Mouse (Mus musculus): ENCODE measurements around the gene Cntfr.

DNA sequence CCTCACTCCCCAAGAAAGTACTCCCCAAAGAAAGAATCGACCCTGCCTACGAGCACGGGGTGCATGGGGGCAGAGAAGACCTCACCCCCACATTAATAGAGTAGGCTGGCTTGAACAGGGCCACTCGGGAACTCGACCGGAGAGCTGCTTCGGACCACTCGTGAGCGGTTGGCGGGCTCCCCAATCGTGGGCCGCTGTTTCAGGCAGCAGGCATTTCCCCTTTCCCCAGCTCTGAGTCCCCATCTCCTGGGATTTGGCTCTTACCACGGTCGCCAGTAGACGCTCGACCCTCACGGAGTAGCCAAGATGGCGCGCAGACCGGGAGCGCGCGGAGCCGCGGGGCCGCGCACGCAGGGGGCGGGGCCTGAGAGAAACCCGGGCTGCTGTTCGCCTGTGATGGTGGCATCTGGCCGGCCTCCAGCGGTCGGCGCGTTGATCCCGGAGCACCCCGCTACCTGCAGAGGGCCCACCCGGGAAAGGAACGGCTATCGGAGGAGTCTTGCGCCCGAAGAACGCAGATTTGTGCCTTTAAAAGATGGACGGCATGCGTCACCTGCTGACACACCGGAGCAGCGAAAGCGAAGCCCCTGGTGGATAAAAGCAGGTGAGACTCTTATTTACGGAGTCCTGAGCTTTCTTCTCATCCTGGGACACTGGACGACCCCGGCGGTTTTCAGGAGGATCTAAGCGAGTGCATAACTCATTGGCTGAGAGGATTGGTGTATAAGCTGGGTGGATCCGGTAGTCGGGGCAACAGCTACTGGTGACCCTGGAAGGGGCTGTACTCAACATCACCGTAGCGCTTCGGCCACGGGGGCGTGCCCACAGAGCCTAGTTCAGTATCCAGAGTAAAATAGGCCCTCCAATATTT lies 16.5 kb upstream of the Cntfr start, which contains the start of gene Rpp25l:
- TF ChIP-seq CTCF (IDR thresholded peaks at IDR 0.05; ENCODE audit: low read depth, low read length), result no peak
- no peak for TF ChIP-seq GATA1 (IDR thresholded peaks at IDR 0.05; ENCODE audit: borderline replicate concordance, low read length)
- no peak for TF ChIP-seq TAL1 (conservative IDR thresholded peaks at IDR 0.05; ENCODE audit: low read depth, low read length)
- no peak for TF ChIP-seq POLR2AphosphoS5 (IDR thresholded peaks at IDR 0.05; ENCODE audit: insufficient replicate concordance, low read depth, low read length)
- TF ChIP-seq GATA2 (IDR thresholded peaks at IDR 0.05; ENCODE audit: borderline replicate concordance, low read depth, low read length), result no peak
